Mouse (Mus musculus): ENCODE results near the gene Itpka.
"Not testable (repeated sequence)": the region's sequence is repeated elsewhere in the genome, so short reads cannot be mapped to it uniquely, and the experiment has no call there.

Gene Itpka

GRCm38 (mm10) chr2:119741581-119742411, at the start of gene Itpka:
Itpka (plus strand) TSS chr2:119742337.
- 0 out of 2 replicates have a peak, but pooled peaks cover 4% of the 10 kb centered on the region for H3K36me3 ChIP-seq (ENCODE audit: insufficient read depth, low read length)
- H3K27me3 ChIP-seq (ENCODE audit: insufficient read depth, low read length), result peaks cover 58% of the 10 kb centered on the region
- no peaks in the 10 kb centered on the region for H3K9me3 ChIP-seq (ENCODE audit: low read length)
- peaks cover 59% of the 10 kb centered on the region for H3K4me1 ChIP-seq (replicated peaks; ENCODE audit: low read depth, low read length)
- TF ChIP-seq CTCF (conservative IDR thresholded peaks at IDR 0.05; ENCODE audit: low read length), result no peak
- no peak for TF ChIP-seq POU5F1 (IDR thresholded peaks at IDR 0.05; ENCODE audit: borderline replicate concordance, low read length)
- peak; percentile 59 for TF ChIP-seq NANOG (IDR thresholded peaks at IDR 0.05; ENCODE audit: borderline replicate concordance, low read length)
- H3K4me3 ChIP-seq (replicated peaks; ENCODE audit: low read length), result peak within 1 kb of the TSS; percentile 90

- H3K36me3 ChIP-seq (ENCODE audit: insufficient read depth, low read length), result peaks cover 56% of the 10 kb centered on the region
- peaks cover 13% of the 10 kb centered on the region for H3K4me1 ChIP-seq (replicated peaks; ENCODE audit: low read depth, low read length)
- TF ChIP-seq CTCF (conservative IDR thresholded peaks at IDR 0.05; ENCODE audit: low read length) (no peak), POU5F1 (IDR thresholded peaks at IDR 0.05; ENCODE audit: borderline replicate concordance, low read length) (no peak), NANOG (IDR thresholded peaks at IDR 0.05; ENCODE audit: borderline replicate concordance, low read length) (no peak)
- H3K27me3 ChIP-seq (ENCODE audit: insufficient read depth, low read length), result no peaks in the 10 kb centered on the region
- H3K9me3 ChIP-seq (ENCODE audit: low read length), result no peaks in the 10 kb centered on the region
- H3K4me3 ChIP-seq (replicated peaks; ENCODE audit: low read length), result no peak overlapping the region
These were observed 47.3 kb upstream of the Itpka start for GRCm38 (mm10) chr2:119694826-119695225.

GRCm38 (mm10) chr2:119696111-119696510, 46.0 kb upstream of the Itpka start:
- Histone ChIP-seq H3K36me3 (ENCODE audit: insufficient read depth, low read length) (peaks cover 62% of the 10 kb centered on the region), H3K4me1 (replicated peaks; ENCODE audit: low read depth, low read length) (peaks cover 13% of the 10 kb centered on the region), H3K9me3 (ENCODE audit: low read length) (no peaks in the 10 kb centered on the region), H3K4me3 (replicated peaks; ENCODE audit: low read length) (no peak overlapping the region), H3K27me3 (ENCODE audit: insufficient read depth, low read length) (no peaks in the 10 kb centered on the region)
- TF ChIP-seq POU5F1 (IDR thresholded peaks at IDR 0.05; ENCODE audit: borderline replicate concordance, low read length) (no peak), CTCF (conservative IDR thresholded peaks at IDR 0.05; ENCODE audit: low read length) (no peak), NANOG (IDR thresholded peaks at IDR 0.05; ENCODE audit: borderline replicate concordance, low read length) (no peak)

GRCm38 (mm10) chr2:119698472-119698871, 43.7 kb upstream of the Itpka start:
- TF ChIP-seq POU5F1 (IDR thresholded peaks at IDR 0.05; ENCODE audit: borderline replicate concordance, low read length) (no peak), NANOG (IDR thresholded peaks at IDR 0.05; ENCODE audit: borderline replicate concordance, low read length) (no peak), CTCF (conservative IDR thresholded peaks at IDR 0.05; ENCODE audit: low read length) (no peak)
- Histone ChIP-seq H3K4me1 (replicated peaks; ENCODE audit: low read depth, low read length) (peaks cover 9% of the 10 kb centered on the region; the same call in 1 of the 2 replicates), H3K36me3 (ENCODE audit: insufficient read depth, low read length) (peaks cover 64% of the 10 kb centered on the region)

GRCm38 (mm10) chr2:119699962-119700361, 42.2 kb upstream of the Itpka start:
- Histone ChIP-seq H3K36me3 (ENCODE audit: insufficient read depth, low read length) (peaks cover 63% of the 10 kb centered on the region), H3K9me3 (ENCODE audit: low read length) (no peaks in the 10 kb centered on the region), H3K27me3 (ENCODE audit: insufficient read depth, low read length) (no peaks in the 10 kb centered on the region), H3K4me3 (replicated peaks; ENCODE audit: low read length) (no peak overlapping the region), H3K4me1 (replicated peaks; ENCODE audit: low read depth, low read length) (peaks cover 14% of the 10 kb centered on the region)
- TF ChIP-seq NANOG (IDR thresholded peaks at IDR 0.05; ENCODE audit: borderline replicate concordance, low read length) (no peak), POU5F1 (IDR thresholded peaks at IDR 0.05; ENCODE audit: borderline replicate concordance, low read length) (no peak), CTCF (conservative IDR thresholded peaks at IDR 0.05; ENCODE audit: low read length) (no peak)

More at GRCm38 (mm10) chr2:119698472-119698871, 43.7 kb upstream of the Itpka start:
- Histone ChIP-seq H3K9me3 (ENCODE audit: low read length) (no peaks in the 10 kb centered on the region), H3K4me3 (replicated peaks; ENCODE audit: low read length) (no peak overlapping the region), H3K27me3 (ENCODE audit: insufficient read depth, low read length) (no peaks in the 10 kb centered on the region)

GRCm38 (mm10) chr2:119703171-119703570, 39.0 kb upstream of the Itpka start:
- Histone ChIP-seq H3K36me3 (ENCODE audit: insufficient read depth, low read length) (peaks cover 55% of the 10 kb centered on the region), H3K27me3 (ENCODE audit: insufficient read depth, low read length) (no peaks in the 10 kb centered on the region), H3K9me3 (ENCODE audit: low read length) (no peaks in the 10 kb centered on the region), H3K4me1 (replicated peaks; ENCODE audit: low read depth, low read length) (peaks cover 36% of the 10 kb centered on the region), H3K4me3 (replicated peaks; ENCODE audit: low read length) (no peak overlapping the region)
- TF ChIP-seq POU5F1 (IDR thresholded peaks at IDR 0.05; ENCODE audit: borderline replicate concordance, low read length) (no peak), CTCF (conservative IDR thresholded peaks at IDR 0.05; ENCODE audit: low read length) (no peak), NANOG (IDR thresholded peaks at IDR 0.05; ENCODE audit: borderline replicate concordance, low read length) (no peak)

- TF ChIP-seq CTCF (conservative IDR thresholded peaks at IDR 0.05; ENCODE audit: low read length) (no peak), NANOG (IDR thresholded peaks at IDR 0.05; ENCODE audit: borderline replicate concordance, low read length) (peak; percentile 84; the same call in 1 of the 2 replicates)
- H3K27me3 ChIP-seq (ENCODE audit: insufficient read depth, low read length), result no peaks in the 10 kb centered on the region
- H3K4me3 ChIP-seq (replicated peaks; ENCODE audit: low read length), result no peak overlapping the region
- peaks cover 53% of the 10 kb centered on the region for H3K4me1 ChIP-seq (replicated peaks; ENCODE audit: low read depth, low read length)
- H3K9me3 ChIP-seq (ENCODE audit: low read length), result no peaks in the 10 kb centered on the region
- H3K36me3 ChIP-seq (ENCODE audit: insufficient read depth, low read length), result peaks cover 53% of the 10 kb centered on the region
These were observed 34.5 kb upstream of the Itpka start for GRCm38 (mm10) chr2:119707676-119708075.

- H3K4me1 ChIP-seq (replicated peaks; ENCODE audit: low read depth, low read length), result peaks cover 44% of the 10 kb centered on the region
- H3K4me3 ChIP-seq (replicated peaks; ENCODE audit: low read length), result no peak overlapping the region
- no peaks in the 10 kb centered on the region for H3K27me3 ChIP-seq (ENCODE audit: insufficient read depth, low read length)
- TF ChIP-seq CTCF (conservative IDR thresholded peaks at IDR 0.05; ENCODE audit: low read length), result no peak
- TF ChIP-seq NANOG (IDR thresholded peaks at IDR 0.05; ENCODE audit: borderline replicate concordance, low read length), result no peak
- no peak for TF ChIP-seq POU5F1 (IDR thresholded peaks at IDR 0.05; ENCODE audit: borderline replicate concordance, low read length)
- no peaks in the 10 kb centered on the region for H3K9me3 ChIP-seq (ENCODE audit: low read length)
- peaks cover 56% of the 10 kb centered on the region for H3K36me3 ChIP-seq (ENCODE audit: insufficient read depth, low read length)
These were observed 32.1 kb upstream of the Itpka start for GRCm38 (mm10) chr2:119710011-119710410.

- Histone ChIP-seq H3K36me3 (ENCODE audit: insufficient read depth, low read length) (peaks cover 86% of the 10 kb centered on the region), H3K4me1 (replicated peaks; ENCODE audit: low read depth, low read length) (peaks cover 16% of the 10 kb centered on the region)
- not testable (repeated sequence) for H3K27me3 ChIP-seq (ENCODE audit: insufficient read depth, low read length); H3K4me3 ChIP-seq (replicated peaks; ENCODE audit: low read length); H3K9me3 ChIP-seq (ENCODE audit: low read length)
These were observed 26.3 kb upstream of the Itpka start for GRCm38 (mm10) chr2:119715868-119716267.

Data from E14TG2a.4 (cell line).